Mouse (Mus musculus) retina, adult 2 months (tissue): ENCODE data around the gene Slc44a3.

Experiments
- DNase-seq: peaks from one replicate; pipeline ENCODE4 v3.0.0-alpha.2; 2012; ENCODE audit warnings: low read depth, low spot score

Gene Slc44a3

DNA sequence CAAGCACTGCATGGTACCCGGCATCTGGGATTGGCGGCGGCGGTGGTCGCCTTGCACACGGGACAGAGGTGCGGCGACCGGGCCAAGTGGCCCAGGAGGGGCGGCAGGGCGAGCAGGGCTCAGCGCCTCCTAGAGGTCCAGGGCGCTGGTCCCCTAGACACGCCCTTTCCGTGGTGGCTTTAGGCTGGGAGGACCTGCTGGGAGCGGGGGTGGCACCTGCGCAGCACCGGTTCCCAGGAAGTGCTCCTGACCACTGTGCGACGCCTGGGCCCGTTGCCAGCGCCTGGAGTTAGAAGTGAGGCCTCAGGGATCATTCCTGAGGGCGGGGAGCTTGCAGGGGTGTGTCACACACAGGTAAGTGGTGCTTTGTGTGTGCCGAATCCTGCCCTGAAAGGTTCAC, at the start of gene Slc44a3:
Gene Slc44a3 (minus strand): TSS at position 229 of the 400 bp plus-strand sequence.
- no peak for DNase-seq

- no peak for DNase-seq
These were observed 47.8 kb upstream of the Slc44a3 start for GRCm38 (mm10) chr3:121579880-121580549.

DNA sequence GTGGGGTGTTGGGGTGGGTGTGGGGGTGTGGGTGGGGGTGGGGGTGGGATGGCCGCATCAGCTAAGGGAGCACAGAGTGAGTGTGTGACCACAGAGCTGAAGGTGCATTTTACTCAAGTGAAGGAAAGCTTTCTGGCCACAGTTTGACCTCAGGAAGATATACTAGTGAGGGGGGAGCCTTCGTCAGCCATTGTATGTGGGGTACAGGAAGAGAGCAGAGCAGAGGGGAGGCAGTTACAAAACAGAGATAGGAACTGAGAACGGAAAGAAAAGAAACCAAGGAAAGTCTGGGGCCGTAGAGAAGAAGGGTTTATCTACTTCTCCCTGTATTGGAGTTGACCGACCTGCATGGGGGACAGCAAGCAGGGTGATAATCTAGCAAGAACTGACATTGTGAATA, 47.2 kb upstream of the Slc44a3 start:
- DNase-seq = no peak

DNA sequence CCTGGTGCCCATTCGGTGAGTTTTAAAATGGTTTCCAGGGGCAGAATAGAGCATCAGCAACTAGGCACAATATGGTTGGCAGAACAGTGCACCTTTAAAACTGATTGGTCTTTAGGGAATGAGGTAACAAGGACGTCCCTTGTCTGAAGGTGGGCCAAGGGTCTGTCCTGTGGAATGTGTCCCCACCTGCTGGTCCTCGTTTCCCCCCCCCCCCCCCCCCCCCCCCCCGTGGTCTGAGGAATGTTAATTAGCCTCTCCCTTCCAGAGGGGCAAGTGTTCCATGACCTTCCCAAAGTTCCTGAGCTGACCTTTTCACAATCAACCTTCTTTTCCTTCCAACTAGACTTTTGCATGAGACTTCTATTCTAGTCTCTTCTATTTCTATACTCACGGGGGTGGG, 46.5 kb upstream of the Slc44a3 start:
- DNase-seq = no peak

GRCm38 (mm10) chr3:121577641-121578040, 45.4 kb upstream of the Slc44a3 start:
- no peak for DNase-seq

DNA sequence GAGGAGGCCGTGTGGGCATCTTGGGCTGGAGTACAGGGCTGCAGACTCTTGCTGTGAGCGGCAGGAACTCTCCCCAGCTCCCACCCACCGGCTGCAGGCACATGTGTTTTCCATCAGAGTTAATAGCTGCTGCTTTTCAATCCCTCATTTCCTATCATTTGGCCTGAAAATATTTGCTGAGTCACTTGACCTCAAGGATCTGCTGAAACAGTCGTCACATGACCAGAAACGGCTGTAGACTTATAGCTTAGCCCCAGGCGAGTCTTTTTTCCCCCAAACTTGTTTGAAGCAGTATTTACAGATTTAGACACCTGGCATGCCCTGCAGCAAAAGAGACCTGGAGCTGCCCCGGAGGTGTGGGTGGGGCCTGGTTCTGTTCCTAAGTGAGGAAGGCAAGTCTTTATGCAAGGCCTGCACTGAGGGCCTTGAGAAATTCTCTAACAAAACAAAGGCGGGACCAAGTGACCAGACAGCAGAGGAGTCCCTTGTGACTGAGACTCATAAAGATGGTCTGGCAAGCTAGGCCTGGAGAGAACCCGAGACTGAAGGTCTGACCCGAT, 44.9 kb upstream of the Slc44a3 start:
- DNase-seq = no peak

DNA sequence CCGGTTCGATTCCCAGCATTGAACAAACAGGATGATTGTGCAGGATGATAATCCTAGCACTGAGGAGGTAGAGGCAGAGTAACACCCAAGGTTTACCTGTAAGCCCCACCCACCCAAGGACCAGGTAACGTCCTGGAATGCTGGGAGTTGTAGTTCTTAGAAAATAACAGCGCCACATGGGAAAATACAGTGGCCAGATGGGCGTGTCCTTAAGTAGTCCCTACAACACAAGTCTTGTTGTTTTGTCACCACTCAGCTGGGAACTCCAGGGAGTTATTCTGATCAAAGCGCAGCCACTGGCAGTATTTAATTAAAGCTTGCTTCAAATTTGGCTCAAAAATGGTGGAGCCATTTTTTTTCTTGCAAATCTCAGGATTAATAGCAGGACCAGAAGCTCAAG, 44.2 kb upstream of the Slc44a3 start:
- no peak for DNase-seq

GRCm38 (mm10) chr3:121574386-121574785, 42.2 kb upstream of the Slc44a3 start:
- DNase-seq = no peak

DNA sequence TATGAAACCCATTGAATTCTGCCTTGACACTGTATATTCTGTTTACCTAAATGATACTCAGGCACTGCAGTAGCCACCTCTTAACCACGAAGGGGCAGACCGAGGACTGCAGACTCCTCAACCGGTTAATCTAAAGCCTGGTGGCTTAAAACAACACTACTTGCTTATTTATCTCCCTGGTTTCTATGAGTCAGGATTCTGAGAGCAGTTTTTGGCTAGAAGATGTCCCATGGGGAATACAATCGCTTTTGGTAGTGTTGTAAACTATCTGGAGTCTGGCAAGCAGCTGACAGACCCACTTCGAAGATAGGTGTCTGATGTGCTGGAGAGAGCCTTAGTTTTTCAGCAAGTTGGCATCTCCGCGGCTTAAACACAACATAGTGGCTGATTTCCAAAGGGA, 41.7 kb upstream of the Slc44a3 start:
- no peak for DNase-seq

GRCm38 (mm10) chr3:121571491-121571890, 39.3 kb upstream of the Slc44a3 start:
- DNase-seq = no peak

DNA sequence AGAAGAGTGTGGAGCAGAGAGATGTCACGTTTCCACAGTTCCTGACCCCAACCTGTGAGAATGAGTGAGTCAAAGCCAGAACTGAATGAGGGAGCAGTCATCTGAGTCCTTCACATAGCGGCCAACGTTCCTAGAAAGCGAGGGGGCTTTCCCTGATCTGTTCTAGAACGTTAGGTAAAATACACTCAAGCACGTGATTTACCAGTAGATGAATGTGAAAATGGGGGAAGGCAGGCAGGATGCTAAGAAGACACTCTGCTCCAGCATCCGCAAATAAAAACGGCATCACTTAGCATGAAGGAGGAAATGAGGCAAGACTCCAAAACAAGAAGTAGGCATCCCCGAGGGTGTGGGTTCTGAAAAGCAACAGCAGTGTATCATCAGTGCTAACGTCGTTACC, 38.4 kb upstream of the Slc44a3 start:
- DNase-seq = no peak

DNA sequence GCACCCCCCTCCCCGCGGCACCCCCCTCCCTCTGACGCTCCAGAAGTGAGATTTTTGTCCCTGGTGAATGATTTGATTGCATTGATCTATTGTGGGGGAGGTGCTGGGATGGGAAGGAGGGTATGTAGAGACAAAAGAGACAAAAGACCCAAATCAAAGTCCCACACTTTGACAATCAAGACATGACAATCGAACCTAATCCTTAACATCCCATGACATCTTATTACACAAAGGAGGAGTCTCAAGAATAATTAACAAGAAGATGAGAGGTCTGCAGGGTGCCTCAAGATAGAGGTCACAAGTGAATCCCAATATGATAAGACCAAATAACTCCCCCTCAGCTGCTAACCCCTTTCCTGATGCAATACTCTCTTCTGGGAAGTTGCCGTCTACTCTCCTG, 37.6 kb upstream of the Slc44a3 start:
- DNase-seq = no peak

DNA sequence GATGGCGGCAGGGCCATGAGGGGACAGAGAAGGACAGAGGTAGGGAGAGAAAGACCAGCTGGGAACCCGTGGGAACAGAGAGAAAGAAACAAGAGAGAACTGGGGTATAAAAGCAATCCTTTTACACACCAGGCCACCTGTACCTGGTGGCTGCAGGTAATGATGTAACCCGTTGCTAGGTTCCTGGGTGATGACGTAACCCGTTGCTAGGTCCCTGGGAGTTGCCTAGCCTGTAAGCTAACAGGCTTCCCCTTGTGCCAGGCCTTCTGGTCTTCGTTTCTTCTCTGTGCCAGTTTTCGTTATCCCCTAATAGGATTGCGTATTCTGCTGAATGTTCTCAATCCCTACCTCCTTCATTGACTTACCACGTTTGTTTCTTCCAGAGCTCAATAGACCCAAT, 36.8 kb upstream of the Slc44a3 start:
- no peak for DNase-seq

GRCm38 (mm10) chr3:121567904-121568303, 35.7 kb upstream of the Slc44a3 start:
- no peak for DNase-seq

GRCm38 (mm10) chr3:121567337-121567900, 35.2 kb upstream of the Slc44a3 start:
- no peak for DNase-seq

DNA sequence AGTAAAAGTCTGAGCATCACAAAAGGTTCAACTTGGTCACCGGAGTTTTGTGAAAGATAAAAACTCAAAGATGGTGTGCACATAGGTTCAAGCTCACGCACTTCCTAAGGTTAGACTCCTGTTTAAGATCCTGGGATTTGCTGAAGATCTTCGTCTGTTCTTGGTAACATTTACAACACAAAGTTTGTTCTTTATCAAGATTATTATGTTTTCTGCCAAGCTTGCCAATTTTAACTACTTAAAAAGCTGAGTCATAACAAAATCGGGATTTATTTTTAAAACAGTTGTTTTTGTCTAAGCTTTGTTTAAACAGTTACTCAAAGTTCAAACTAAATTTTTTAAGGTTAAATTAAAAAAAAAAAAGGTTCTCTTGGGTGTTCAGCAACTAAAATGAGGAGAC, 34.7 kb upstream of the Slc44a3 start:
- DNase-seq = no peak

DNA sequence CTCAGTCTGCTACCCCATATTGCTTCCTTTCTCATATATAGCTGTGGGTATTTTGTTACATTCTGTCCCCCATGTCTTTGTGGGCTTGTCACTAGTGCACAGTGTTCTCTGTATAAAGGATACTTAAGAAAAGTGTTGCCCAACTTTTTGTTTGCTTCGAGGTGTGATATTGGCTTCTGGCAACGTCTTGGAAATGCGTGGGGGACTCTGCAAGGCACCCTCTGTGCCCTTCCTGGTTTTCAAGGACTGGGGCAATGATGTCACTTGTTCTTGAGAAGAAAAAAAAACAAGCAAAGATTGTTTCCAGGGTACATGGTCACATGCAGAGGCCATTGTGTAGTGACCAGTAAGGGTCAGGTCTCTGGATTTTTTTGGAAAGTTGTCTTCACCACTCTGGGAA, 29.6 kb upstream of the Slc44a3 start:
- DNase-seq = no peak

- DNase-seq = no peak
These were observed 28.1 kb upstream of the Slc44a3 start for GRCm38 (mm10) chr3:121560115-121560865.

DNA sequence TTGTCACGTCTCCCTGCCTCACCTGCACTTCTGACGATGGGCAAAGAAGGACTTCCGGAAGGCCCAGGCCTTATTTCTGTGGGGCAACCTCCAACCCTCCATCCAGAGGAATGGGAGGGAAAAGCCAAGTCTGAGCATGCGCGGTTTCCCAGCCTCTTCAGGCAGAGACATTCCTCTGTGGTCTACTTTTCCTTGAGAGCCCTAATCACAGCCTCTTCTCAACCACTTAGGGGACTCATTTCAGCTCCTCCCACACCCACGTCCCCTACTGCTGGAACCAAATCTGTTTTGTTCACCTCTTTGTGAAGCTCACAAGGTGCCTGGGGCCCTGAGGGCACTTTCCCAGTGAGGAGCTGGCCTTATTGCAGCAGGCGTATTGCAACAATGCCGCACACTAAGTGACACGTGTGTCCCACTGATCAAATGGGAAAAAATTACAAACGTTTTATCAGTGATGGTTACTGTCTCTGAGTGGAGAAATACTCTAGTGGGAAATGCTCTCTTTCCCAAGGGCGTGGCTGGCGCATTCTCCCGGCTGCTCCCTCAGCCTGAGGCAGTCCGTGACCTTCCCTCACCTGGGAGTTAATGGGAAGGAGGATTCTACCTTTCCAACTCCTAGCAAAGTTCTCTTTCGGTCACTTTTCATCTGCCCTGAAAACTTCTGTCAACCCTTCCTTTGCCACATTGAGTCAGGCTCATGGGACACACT, 27.4 kb upstream of the Slc44a3 start:
- DNase-seq = no peak

GRCm38 (mm10) chr3:121558861-121559260, 26.7 kb upstream of the Slc44a3 start:
- no peak for DNase-seq

- DNase-seq = no peak
These were observed 24.1 kb upstream of the Slc44a3 start for GRCm38 (mm10) chr3:121556304-121556703.

DNA sequence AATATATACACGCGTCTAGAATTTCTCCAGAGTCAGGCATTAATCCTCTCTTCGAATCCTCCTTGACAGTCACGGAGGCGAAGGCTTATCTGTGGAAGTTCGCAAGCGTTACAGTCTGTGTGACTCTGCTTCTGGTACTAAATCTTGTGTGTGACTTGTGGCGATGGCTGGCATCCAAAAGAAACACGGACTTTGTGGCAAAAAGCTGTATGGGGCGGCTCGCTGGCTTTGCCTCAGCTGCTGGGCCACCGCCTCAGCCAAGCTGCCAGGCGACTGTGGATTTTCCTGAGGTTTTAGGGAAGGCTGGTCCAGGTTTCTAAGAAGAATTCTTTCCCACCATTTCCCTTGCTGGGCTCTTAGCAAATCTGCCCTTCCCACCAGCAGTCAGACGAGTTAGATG, 21.1 kb upstream of the Slc44a3 start:
- no peak for DNase-seq
